Mouse (Mus musculus): ENCODE results near the gene March7. TPM values are rescaled to one million over a fixed set of nuclear protein-coding genes. Genes with fewer than 3 reads are reported as not detected.

The March7 gene
- polyA plus RNA-seq, 1 experiment from 2014 or later: 76.3 TPM

- ATAC-seq (ENCODE audit: insufficient number of reproducible peaks, low FRiP score, low TSS enrichment, low read depth): no peak
- Histone ChIP-seq H3K4me1 (no peaks in the 10 kb centered on the region), H3K4me3 (no peak overlapping the region), H3K27me3 (no peaks in the 10 kb centered on the region), H3K4me2 (no peak overlapping the region), H3K27ac (no peak overlapping the region), H3K9ac (no peak overlapping the region), H3K36me3 (no peaks in the 10 kb centered on the region; the same call in 1 of the 2 replicates), H3K9me3 (no peaks in the 10 kb centered on the region)
- WGBS: 71% methylated on average over 5 of the region's 5 CpGs
These were observed 51.1 kb downstream of the March7 start for GRCm38 (mm10) chr2:60260621-60261350.

DNA sequence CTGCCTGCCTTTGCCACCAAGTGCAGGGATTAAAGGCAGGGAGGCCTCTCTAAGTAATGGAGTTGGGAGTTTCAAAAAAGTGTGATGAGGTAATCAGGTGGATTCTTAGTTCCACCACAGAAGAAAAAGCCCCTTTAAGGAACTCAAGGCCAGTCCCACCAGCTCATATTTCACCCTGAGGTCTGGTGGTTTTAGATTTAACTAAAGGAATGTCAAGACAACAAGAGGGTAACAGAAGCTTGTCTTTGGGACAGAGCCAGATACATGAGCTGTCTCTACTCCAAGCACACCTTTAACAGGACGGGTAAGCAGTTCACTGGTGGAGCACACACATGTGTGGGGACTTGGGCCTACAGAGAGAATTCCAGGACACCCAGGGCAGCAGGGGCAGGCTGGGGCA lies 57.9 kb downstream of the March7 start:
- peak overlapping the region; percentile 27; the same call in 1 of the 2 replicates for H3K27ac ChIP-seq
- H3K4me1 ChIP-seq: peaks cover 8% of the 10 kb centered on the region; the same call in 1 of the 2 replicates
- H3K4me2 ChIP-seq: no peak overlapping the region
- H3K9ac ChIP-seq: no peak overlapping the region
- no peaks in the 10 kb centered on the region for H3K9me3 ChIP-seq
- H3K27me3 ChIP-seq: no peaks in the 10 kb centered on the region
- WGBS: 21% methylated on average over 1 of the region's 1 CpGs
- no peak for ATAC-seq (ENCODE audit: insufficient number of reproducible peaks, low FRiP score, low TSS enrichment, low read depth)
- H3K36me3 ChIP-seq: no peaks in the 10 kb centered on the region
- no peak overlapping the region for H3K4me3 ChIP-seq

- Histone ChIP-seq H3K4me2 (no peak overlapping the region), H3K4me3 (no peak overlapping the region), H3K27me3 (no peaks in the 10 kb centered on the region), H3K27ac (no peak overlapping the region), H3K36me3 (no peaks in the 10 kb centered on the region), H3K9ac (no peak overlapping the region), H3K9me3 (no peaks in the 10 kb centered on the region), H3K4me1 (peaks cover 8% of the 10 kb centered on the region; the same call in 1 of the 2 replicates)
- no peak for ATAC-seq (ENCODE audit: insufficient number of reproducible peaks, low FRiP score, low TSS enrichment, low read depth)
- 90% methylated on average over 14 of the region's 14 CpGs for WGBS
These were observed 60.3 kb downstream of the March7 start for GRCm38 (mm10) chr2:60269856-60270479.

DNA sequence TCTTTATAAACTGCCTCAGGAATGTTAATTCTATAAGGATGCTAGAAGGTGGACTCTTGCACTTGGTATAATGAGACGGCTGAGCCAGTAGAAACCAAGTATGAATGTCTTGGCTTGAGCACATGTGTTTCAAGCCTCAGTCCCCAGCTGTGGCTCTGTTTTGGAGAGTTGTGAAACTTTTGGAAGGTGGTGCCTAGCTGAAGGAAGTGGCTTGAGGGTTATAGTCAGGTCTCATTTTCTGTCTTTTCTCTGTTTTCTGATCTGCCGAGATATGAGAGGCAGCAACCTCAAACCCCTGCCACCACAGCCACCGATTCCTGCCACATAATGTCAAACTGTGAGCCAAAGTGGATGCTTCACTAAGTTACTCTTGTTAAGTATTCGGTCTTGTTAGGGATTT lies 68.9 kb downstream of the March7 start:
- Histone ChIP-seq H3K4me3 (no peak overlapping the region), H3K9me3 (no peaks in the 10 kb centered on the region), H3K27me3 (no peaks in the 10 kb centered on the region), H3K4me2 (no peak overlapping the region), H3K4me1 (peaks cover 3% of the 10 kb centered on the region), H3K27ac (no peak overlapping the region), H3K9ac (no peak overlapping the region), H3K36me3 (no peaks in the 10 kb centered on the region)
- 85% methylated on average over 4 of the region's 4 CpGs for WGBS
- no peak for ATAC-seq (ENCODE audit: insufficient number of reproducible peaks, low FRiP score, low TSS enrichment, low read depth)

- WGBS: 77% methylated on average over 4 of the region's 4 CpGs
- no peak overlapping the region for H3K4me3 ChIP-seq
- H3K27ac ChIP-seq: no peak overlapping the region
These were observed 72.9 kb downstream of the March7 start for GRCm38 (mm10) chr2:60282625-60283024.

DNA sequence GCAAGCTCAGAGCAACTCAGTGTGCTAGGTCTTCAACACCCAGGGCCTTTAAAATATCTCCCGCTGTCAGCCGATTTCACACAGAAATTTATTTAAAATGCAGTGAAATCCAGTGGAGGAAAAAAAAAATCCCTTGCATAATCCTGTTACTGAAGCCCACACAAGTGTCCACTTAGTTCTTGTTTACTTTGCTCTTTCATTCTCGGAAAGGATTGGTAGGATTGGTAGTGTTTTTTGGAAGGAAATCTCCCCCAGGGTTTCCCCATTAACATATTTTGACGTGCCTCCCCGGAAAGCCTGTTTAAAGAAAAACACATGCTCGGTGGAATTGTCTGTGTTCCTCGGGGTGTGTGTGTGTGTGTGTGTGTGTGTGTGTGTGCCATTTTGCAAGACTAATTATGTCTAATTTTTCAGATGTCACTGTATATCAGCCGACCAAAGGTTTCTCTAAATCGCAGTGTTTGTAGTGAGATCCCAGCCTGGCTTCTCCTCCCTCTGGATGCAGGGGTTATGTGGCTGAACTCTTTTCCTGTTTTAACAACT lies 73.6 kb downstream of the March7 start:
- Histone ChIP-seq H3K4me1 (peaks cover 7% of the 10 kb centered on the region), H3K27me3 (no peaks in the 10 kb centered on the region), H3K36me3 (no peaks in the 10 kb centered on the region), H3K9ac (0 out of 2 replicates have a peak overlapping the region, but pooled peaks have one; percentile 66), H3K27ac (peak overlapping the region; percentile 5; the same call in 1 of the 2 replicates), H3K4me3 (peak overlapping the region; percentile 54), H3K4me2 (peak overlapping the region; percentile 95), H3K9me3 (no peaks in the 10 kb centered on the region)
- ATAC-seq (ENCODE audit: insufficient number of reproducible peaks, low FRiP score, low TSS enrichment, low read depth): no peak
- WGBS: 8% methylated on average over 9 of the region's 9 CpGs

More at GRCm38 (mm10) chr2:60282625-60283024, 72.9 kb downstream of the March7 start:
- no peak for ATAC-seq (ENCODE audit: insufficient number of reproducible peaks, low FRiP score, low TSS enrichment, low read depth)
- H3K27me3 ChIP-seq: no peaks in the 10 kb centered on the region
- peaks cover 7% of the 10 kb centered on the region for H3K4me1 ChIP-seq
- H3K9me3 ChIP-seq: no peaks in the 10 kb centered on the region
- H3K4me2 ChIP-seq: no peak overlapping the region
- H3K36me3 ChIP-seq: no peaks in the 10 kb centered on the region
- H3K9ac ChIP-seq: no peak overlapping the region

- no peaks in the 10 kb centered on the region for H3K9me3 ChIP-seq
- peak overlapping the region; percentile 66 for H3K9ac ChIP-seq
- H3K27me3 ChIP-seq: no peaks in the 10 kb centered on the region
- no peaks in the 10 kb centered on the region for H3K36me3 ChIP-seq
- WGBS: under 1% methylated on average over 42 of the region's 42 CpGs
- peak; percentile 75 for ATAC-seq (ENCODE audit: insufficient number of reproducible peaks, low FRiP score, low TSS enrichment, low read depth)
- H3K4me3 ChIP-seq: peak overlapping the region; percentile 54
- peaks cover 7% of the 10 kb centered on the region for H3K4me1 ChIP-seq
- H3K4me2 ChIP-seq: peak overlapping the region; percentile 95
- H3K27ac ChIP-seq: peak overlapping the region; percentile 4; the same call in 1 of the 2 replicates
These were observed 74.2 kb downstream of the March7 start for GRCm38 (mm10) chr2:60283751-60284466.

- no peaks in the 10 kb centered on the region for H3K36me3 ChIP-seq
- peak within 1 kb of the TSS; percentile 5; the same call in 1 of the 2 replicates for H3K27ac ChIP-seq
- no peak for ATAC-seq (ENCODE audit: insufficient number of reproducible peaks, low FRiP score, low TSS enrichment, low read depth)
- no peaks in the 10 kb centered on the region for H3K27me3 ChIP-seq
- 50% methylated on average over 4 of the region's 4 CpGs for WGBS
- H3K9ac ChIP-seq: peak within 1 kb of the TSS; percentile 66
- H3K4me1 ChIP-seq: peaks cover 7% of the 10 kb centered on the region
- H3K9me3 ChIP-seq: no peaks in the 10 kb centered on the region
- H3K4me2 ChIP-seq: peak within 1 kb of the TSS; percentile 95
- H3K4me3 ChIP-seq: peak within 1 kb of the TSS; percentile 54
These were observed 74.8 kb downstream of the March7 start, which contains the start of gene Cd302 for GRCm38 (mm10) chr2:60284467-60284821. TSS of gene Cd302 (minus strand) at chr2:60284488.

- H3K4me2 ChIP-seq: no peak overlapping the region
- H3K36me3 ChIP-seq: no peaks in the 10 kb centered on the region
- H3K27me3 ChIP-seq: no peaks in the 10 kb centered on the region
- H3K27ac ChIP-seq: no peak overlapping the region
- H3K9ac ChIP-seq: no peak overlapping the region
- no peak overlapping the region for H3K4me3 ChIP-seq
- no peak for ATAC-seq (ENCODE audit: insufficient number of reproducible peaks, low FRiP score, low TSS enrichment, low read depth)
- WGBS: 84% methylated on average over 8 of the region's 8 CpGs
- peaks cover 7% of the 10 kb centered on the region for H3K4me1 ChIP-seq
- no peaks in the 10 kb centered on the region for H3K9me3 ChIP-seq
These were observed 75.5 kb downstream of the March7 start for GRCm38 (mm10) chr2:60285107-60285617.

GRCm38 (mm10) chr2:60288606-60289005 lies 78.9 kb downstream of the March7 start:
- Histone ChIP-seq H3K4me1 (peaks cover 4% of the 10 kb centered on the region), H3K9ac (no peak overlapping the region), H3K36me3 (no peaks in the 10 kb centered on the region), H3K27ac (no peak overlapping the region), H3K9me3 (no peaks in the 10 kb centered on the region), H3K27me3 (no peaks in the 10 kb centered on the region), H3K4me2 (no peak overlapping the region), H3K4me3 (no peak overlapping the region)
- 84% methylated on average over 4 of the region's 4 CpGs for WGBS
- ATAC-seq (ENCODE audit: insufficient number of reproducible peaks, low FRiP score, low TSS enrichment, low read depth): no peak

GRCm38 (mm10) chr2:60289451-60289850 lies 79.8 kb downstream of the March7 start:
- Histone ChIP-seq H3K36me3 (no peaks in the 10 kb centered on the region), H3K4me3 (no peak overlapping the region), H3K4me2 (no peak overlapping the region), H3K9me3 (no peaks in the 10 kb centered on the region), H3K27ac (no peak overlapping the region), H3K27me3 (no peaks in the 10 kb centered on the region), H3K4me1 (no peaks in the 10 kb centered on the region), H3K9ac (no peak overlapping the region)
- no peak for ATAC-seq (ENCODE audit: insufficient number of reproducible peaks, low FRiP score, low TSS enrichment, low read depth)
- WGBS: 73% methylated on average over 1 of the region's 1 CpGs

Measured in limb, embryonic 15.5 days (tissue).